Mouse (Mus musculus) erythroblast, embryonic 14.5 days (primary cell): ENCODE results near the gene Snx12.
"Not testable (repeated sequence)": the region's sequence is repeated elsewhere in the genome, so short reads cannot be mapped to it uniquely, and the experiment has no call there.

Source experiments
- GATA1 ChIP-seq: IDR thresholded peaks from 2 replicates; pipeline ENCODE4 v1.6.1; 2012; ENCODE audit warnings: low read length, inconsistent platforms, mixed read lengths
- TAL1 ChIP-seq: IDR thresholded peaks from 3 replicates; pipeline ENCODE4 v1.6.1; 2012; ENCODE audit warnings: low read length, inconsistent platforms, mixed read lengths

DNA sequence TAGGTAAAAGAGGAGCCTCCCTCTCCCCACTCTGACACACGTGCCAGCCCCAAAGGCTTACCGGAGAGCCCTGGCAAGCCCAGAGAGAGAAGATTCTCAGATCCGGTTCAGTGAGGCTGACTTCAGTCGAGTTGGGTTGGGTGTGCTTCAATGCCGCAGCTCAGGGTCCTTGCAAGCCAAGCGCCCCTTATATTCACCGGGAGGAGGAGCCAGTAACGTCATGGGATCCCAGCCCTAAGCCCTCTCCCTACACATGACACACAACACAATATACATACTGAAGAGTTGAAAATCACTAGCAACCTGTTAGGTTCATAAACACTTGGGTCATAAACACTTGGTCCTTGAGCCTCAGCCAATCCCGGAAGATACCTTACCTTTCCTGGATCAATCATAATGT is 137.2 kb downstream of the Snx12 start:
- TF ChIP-seq TAL1, GATA1: not testable (repeated sequence)
